ENCODE assay signal across 12 mouse cellular contexts in the genomic region with DNA sequence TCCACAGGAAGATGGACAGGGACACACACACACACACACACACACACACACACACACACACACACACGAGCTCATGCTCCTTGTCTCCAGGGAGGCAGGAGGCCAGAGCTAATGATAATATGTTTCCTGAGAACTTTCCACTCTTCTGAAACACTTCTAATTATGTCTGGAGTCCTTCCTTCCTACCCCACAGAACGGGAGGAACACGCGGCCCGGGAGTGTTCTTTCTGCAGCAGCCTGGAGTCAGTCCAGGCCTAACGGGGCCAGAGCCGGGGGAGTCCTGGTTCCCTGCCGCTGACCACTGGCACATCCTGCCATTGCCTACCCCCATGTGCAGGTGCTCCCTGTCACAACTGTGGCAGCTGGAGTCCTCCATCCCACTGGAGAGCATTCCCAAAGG.
DNase-seq lines count a peak whose midpoint lies in the region; ATAC-seq lines count a peak whose summit lies in the region.
"Had no signal": no experiment of that assay in that cellular context is flagged by ENCODE, and none has a peak within 500 bp of the region (broad histone marks: within the 10 kb centered on the region; RNA-seq: fewer than 3 reads in every experiment).

No protein-coding gene starts in this region.

- no peak for DNase-seq in forebrain, embryonic 10.5 days (ENCODE audit: extremely low spot score, low spot score)
- peak; percentile 57 for DNase-seq in heart, postnatal 25 days (ENCODE audit: low spot score)
- DNase-seq in limb, embryonic 10.5 days (ENCODE audit: low spot score) = no peak
- DNase-seq in adipocyte (ENCODE audit: low spot score) = no peak
- no peak for DNase-seq in midbrain, embryonic 14.5 days
- DNase-seq: right cerebral cortex, postnatal 25 days had no signal

- H3K9ac ChIP-seq in forebrain, embryonic 15.5 days (replicated peaks) = no peak overlapping the region
- 0 out of 2 replicates have a peak overlapping the region, but pooled peaks have one; percentile 21 for H3K9ac ChIP-seq in embryonic facial prominence, embryonic 13.5 days
- H3K9ac ChIP-seq in intestine, embryonic 16.5 days (ENCODE audit: low read depth, low read length) = no peak overlapping the region
- no peak overlapping the region for H3K9ac ChIP-seq in midbrain, embryonic 14.5 days (replicated peaks; ENCODE audit: low read length)
- H3K9ac ChIP-seq: hindbrain, embryonic 15.5 days had no signal

- intact Hi-C loops in heart, postnatal 25 days (cut with DNase I) = no loop called here

- no peak for ATAC-seq in forebrain, embryonic 15.5 days (replicated peaks)
- ATAC-seq in embryonic facial prominence, embryonic 13.5 days (ENCODE audit: insufficient number of reproducible peaks, insufficient read depth, low FRiP score, low TSS enrichment, low read depth) = no peak
- no peak for ATAC-seq in intestine, embryonic 16.5 days
- no peak for ATAC-seq in midbrain, embryonic 14.5 days (ENCODE audit: low FRiP score, low TSS enrichment)

- H3K4me1 ChIP-seq in forebrain, embryonic 10.5 days = peaks cover 21% of the 10 kb centered on the region
- 0 out of 2 replicates have a peak, but pooled peaks cover 6% of the 10 kb centered on the region for H3K4me1 ChIP-seq in forebrain, embryonic 15.5 days
- H3K4me1 ChIP-seq in embryonic facial prominence, embryonic 13.5 days = peaks cover 19% of the 10 kb centered on the region
- peaks cover 63% of the 10 kb centered on the region for H3K4me1 ChIP-seq in limb, embryonic 10.5 days
- H3K4me1 ChIP-seq in intestine, embryonic 16.5 days (ENCODE audit: control insufficient read depth, insufficient read depth, low read length) = peaks cover 15% of the 10 kb centered on the region
- H3K4me1 ChIP-seq in midbrain, embryonic 14.5 days (ENCODE audit: control insufficient read depth, insufficient read depth, low read length) = no peaks in the 10 kb centered on the region

- no peak overlapping the region for H3K4me2 ChIP-seq in forebrain, embryonic 15.5 days (replicated peaks)
- H3K4me2 ChIP-seq in embryonic facial prominence, embryonic 13.5 days = no peak overlapping the region
- no peak overlapping the region for H3K4me2 ChIP-seq in intestine, embryonic 16.5 days (ENCODE audit: low read depth, low read length)
- H3K4me2 ChIP-seq in midbrain, embryonic 14.5 days (ENCODE audit: low read length) = no peak overlapping the region
- H3K4me2 ChIP-seq: hindbrain, embryonic 15.5 days had no signal

- peaks cover 8% of the 10 kb centered on the region for H3K9me3 ChIP-seq in forebrain, embryonic 10.5 days
- H3K9me3 ChIP-seq in forebrain, embryonic 15.5 days = no peaks in the 10 kb centered on the region
- H3K9me3 ChIP-seq in embryonic facial prominence, embryonic 13.5 days = peaks cover 4% of the 10 kb centered on the region; the same call in 1 of the 2 replicates
- H3K9me3 ChIP-seq in limb, embryonic 10.5 days (replicated peaks) = no peaks in the 10 kb centered on the region
- peaks cover 4% of the 10 kb centered on the region; the same call in 1 of the 2 replicates for H3K9me3 ChIP-seq in intestine, embryonic 16.5 days (ENCODE audit: control insufficient read depth, low read length)
- H3K9me3 ChIP-seq in midbrain, embryonic 14.5 days (ENCODE audit: control insufficient read depth, low read length) = peaks cover 5% of the 10 kb centered on the region; the same call in 1 of the 2 replicates
- H3K9me3 ChIP-seq: hindbrain, embryonic 15.5 days had no signal

- no peak overlapping the region for H3K4me3 ChIP-seq in forebrain, embryonic 10.5 days
- no peak overlapping the region for H3K4me3 ChIP-seq in forebrain, embryonic 15.5 days
- no peak overlapping the region for H3K4me3 ChIP-seq in embryonic facial prominence, embryonic 13.5 days
- no peak overlapping the region for H3K4me3 ChIP-seq in limb, embryonic 10.5 days
- H3K4me3 ChIP-seq in intestine, embryonic 16.5 days (ENCODE audit: low read length) = no peak overlapping the region
- H3K4me3 ChIP-seq in midbrain, embryonic 14.5 days (replicated peaks; ENCODE audit: low read depth, low read length) = no peak overlapping the region
- H3K4me3 ChIP-seq: hindbrain, embryonic 15.5 days; left cerebral cortex, adult 2 months; myocyte had no signal

- 75% methylated on average over 8 of the region's 8 CpGs for WGBS in forebrain, embryonic 10.5 days
- WGBS in forebrain, embryonic 15.5 days = 56% methylated on average over 8 of the region's 8 CpGs
- 44% methylated on average over 8 of the region's 8 CpGs for WGBS in embryonic facial prominence, embryonic 13.5 days
- WGBS in limb, embryonic 10.5 days = 61% methylated on average over 8 of the region's 8 CpGs
- WGBS in intestine, embryonic 16.5 days = 44% methylated on average over 8 of the region's 8 CpGs
- 82% methylated on average over 8 of the region's 8 CpGs for WGBS in midbrain, embryonic 14.5 days

- no peaks in the 10 kb centered on the region for H3K27me3 ChIP-seq in forebrain, embryonic 10.5 days (ENCODE audit: poor library complexity, severe bottlenecking)
- no peaks in the 10 kb centered on the region for H3K27me3 ChIP-seq in forebrain, embryonic 15.5 days
- H3K27me3 ChIP-seq in embryonic facial prominence, embryonic 13.5 days = peaks cover 9% of the 10 kb centered on the region
- H3K27me3 ChIP-seq in limb, embryonic 10.5 days (ENCODE audit: low read depth, poor library complexity, severe bottlenecking) = peaks cover 22% of the 10 kb centered on the region; the same call in 1 of the 2 replicates
- H3K27me3 ChIP-seq in intestine, embryonic 16.5 days (replicated peaks; ENCODE audit: control insufficient read depth, insufficient read depth, low read length) = no peaks in the 10 kb centered on the region
- H3K27me3 ChIP-seq in midbrain, embryonic 14.5 days (ENCODE audit: control insufficient read depth, insufficient read depth, low read length) = no peaks in the 10 kb centered on the region
- H3K27me3 ChIP-seq: hindbrain, embryonic 15.5 days had no signal

- H3K27ac ChIP-seq in forebrain, embryonic 10.5 days = 0 out of 2 replicates have a peak overlapping the region, but pooled peaks have one; percentile 12
- no peak overlapping the region for H3K27ac ChIP-seq in forebrain, embryonic 15.5 days (replicated peaks)
- H3K27ac ChIP-seq in embryonic facial prominence, embryonic 13.5 days = no peak overlapping the region
- peak overlapping the region; percentile 37; the same call in 1 of the 2 replicates for H3K27ac ChIP-seq in limb, embryonic 10.5 days
- no peak overlapping the region for H3K27ac ChIP-seq in intestine, embryonic 16.5 days (ENCODE audit: low read length)
- no peak overlapping the region for H3K27ac ChIP-seq in midbrain, embryonic 14.5 days (replicated peaks; ENCODE audit: low read depth, low read length)
- H3K27ac ChIP-seq: hindbrain, embryonic 15.5 days; left cerebral cortex, adult 2 months had no signal

- no peaks in the 10 kb centered on the region for H3K36me3 ChIP-seq in forebrain, embryonic 10.5 days (replicated peaks)
- no peaks in the 10 kb centered on the region for H3K36me3 ChIP-seq in forebrain, embryonic 15.5 days
- H3K36me3 ChIP-seq in embryonic facial prominence, embryonic 13.5 days = no peaks in the 10 kb centered on the region
- no peaks in the 10 kb centered on the region for H3K36me3 ChIP-seq in limb, embryonic 10.5 days
- no peaks in the 10 kb centered on the region for H3K36me3 ChIP-seq in intestine, embryonic 16.5 days (ENCODE audit: control insufficient read depth, insufficient read depth, low read length)
- no peaks in the 10 kb centered on the region for H3K36me3 ChIP-seq in midbrain, embryonic 14.5 days (ENCODE audit: control insufficient read depth, insufficient read depth, low read length)
- H3K36me3 ChIP-seq: hindbrain, embryonic 15.5 days had no signal

Comparison
In these comparisons a context has a peak if more than half of its experiments do, and no peak if none do; other contexts are left out.
1. H3K27ac ChIP-seq: peak in forebrain, embryonic 10.5 days (single experiment) and limb, embryonic 10.5 days (single experiment); none in forebrain, embryonic 15.5 days (single experiment), embryonic facial prominence, embryonic 13.5 days (single experiment), intestine, embryonic 16.5 days (single experiment) and midbrain, embryonic 14.5 days (single experiment).